Mouse (Mus musculus) bone marrow, adult 2 months (tissue): ENCODE data around the gene Abhd16b.

Experiments used
- CTCF ChIP-seq: fragments of 200-500 bp; IDR thresholded peaks from 2 replicates; pipeline ENCODE4 v1.5.1; 2011; ENCODE audit warnings: low read length, control low read depth; ENCODE audit not compliant: control insufficient read depth, insufficient read depth
- POLR2A ChIP-seq: fragments of 200-500 bp; IDR thresholded peaks from 2 replicates; pipeline ENCODE4 v1.6.1; 2011; ENCODE audit warnings: low read depth, mild to moderate bottlenecking, control low read depth, low read length, borderline replicate concordance; ENCODE audit not compliant: control insufficient read depth

DNA sequence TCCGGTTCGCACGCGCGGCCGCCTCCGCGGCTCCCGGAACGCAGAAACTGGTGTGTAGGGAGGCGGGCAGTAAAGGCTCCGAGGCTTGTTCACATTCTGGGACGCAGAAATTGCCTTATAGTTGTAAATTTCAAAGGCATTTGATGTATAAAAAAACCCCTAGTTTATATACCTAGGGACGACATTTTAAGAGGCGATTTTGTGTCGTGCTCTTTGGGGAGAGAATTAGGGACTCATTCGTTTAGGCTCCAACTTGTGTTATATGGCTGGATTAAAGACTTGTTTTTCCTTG is 27.9 kb downstream of the Abhd16b start:
- no peak for TF ChIP-seq CTCF
- no peak for TF ChIP-seq POLR2A
